Mouse (Mus musculus) ES-E14 (cell line): ENCODE data around the gene Dand5. TPM values are rescaled to one million over a fixed set of nuclear protein-coding genes. Genes with fewer than 3 reads are reported as not detected.
A peak's percentile ranks its signal among the peaks of the same experiment; 100 is the strongest.

Experiments
- DNase-seq: peaks from one replicate; pipeline ENCODE4 v3.0.0-alpha.2; 2013; ENCODE audit warnings: low read depth, low spot score
- H3K27ac ChIP-seq: 2 replicates; pipeline ENCODE4 v1.5.1; 2012; ENCODE audit warnings: low read depth, mild to moderate bottlenecking, low read length, moderate library complexity, mixed read lengths; ENCODE audit not compliant: poor library complexity, insufficient read depth, severe bottlenecking
- H3K36me3 ChIP-seq: 2 replicates; pipeline ENCODE4 v1.6.1; 2012; ENCODE audit warnings: mild to moderate bottlenecking, low read length, moderate library complexity, mixed read lengths; ENCODE audit not compliant: control insufficient read depth, poor library complexity, insufficient read depth, severe bottlenecking
- H3K4me1 ChIP-seq, 2 experiments: fragments of 150-350 bp in 1 of 2; sonication (generic) in 1 of 2; 2 replicates each; pipeline ENCODE4 v1.6.1; 2012; ENCODE audit warnings: low read length in 2 of 2, mild to moderate bottlenecking in 1 of 2, mixed read lengths in 1 of 2; ENCODE audit not compliant: control insufficient read depth in 2 of 2, insufficient read depth in 2 of 2, poor library complexity in 1 of 2
- H3K4me3 ChIP-seq, 2 experiments: fragments of 150-350 bp in 1 of 2; sonication (generic) in 1 of 2; 2 replicates each; pipeline ENCODE4 v1.5.1; 2012; ENCODE audit warnings: low read length in 2 of 2, low read depth in 1 of 2, mild to moderate bottlenecking in 1 of 2, mixed read lengths in 1 of 2; ENCODE audit not compliant: insufficient read depth in 1 of 2, poor library complexity in 1 of 2, severe bottlenecking in 1 of 2
- H3K9ac ChIP-seq: 2 replicates; pipeline ENCODE4 v1.6.1; 2012; ENCODE audit warnings: low read depth, mild to moderate bottlenecking, low read length, mixed read lengths; ENCODE audit not compliant: poor library complexity, insufficient read depth, severe bottlenecking
- H3K9me3 ChIP-seq: fragments of 150-350 bp; sonication (generic); 2 replicates; pipeline ENCODE4 v1.6.1; 2012; ENCODE audit warnings: low read depth, mild to moderate bottlenecking, low read length; ENCODE audit not compliant: control insufficient read depth, insufficient read depth
- CHD2 ChIP-seq: IDR thresholded peaks from 2 replicates; pipeline ENCODE4 v1.6.1; 2014; ENCODE audit warnings: mild to moderate bottlenecking, low read depth, low read length, inconsistent platforms
- HCFC1 ChIP-seq: IDR thresholded peaks from 2 replicates; pipeline ENCODE4 v1.6.1; 2012; ENCODE audit warnings: low read length, inconsistent platforms, borderline replicate concordance; ENCODE audit not compliant: insufficient read depth
- MAFK ChIP-seq: IDR thresholded peaks from 2 replicates; pipeline ENCODE4 v1.6.1; 2014; ENCODE audit warnings: mild to moderate bottlenecking, low read depth, low read length, inconsistent platforms; ENCODE audit not compliant: insufficient read depth
- ZC3H11A ChIP-seq: IDR thresholded peaks from 2 replicates; pipeline ENCODE4 v1.6.1; 2012; ENCODE audit warnings: low read depth, mild to moderate bottlenecking, inconsistent platforms, low read length, borderline replicate concordance
- ZNF384 ChIP-seq: IDR thresholded peaks from 2 replicates; pipeline ENCODE4 v1.6.1; 2012; ENCODE audit warnings: low read depth, low read length, inconsistent platforms
- in situ Hi-C, 2 experiments: fragments of 600-800 bp; cut with MboI; formaldehyde crosslinking; loops; one replicate each; pipeline ENCODE4 v1.15.1; 2025; ENCODE audit warnings: low sequenced_read_pairs in 2 of 2, inconsistent platforms in 1 of 2; ENCODE audit not compliant: unreplicated experiment in 2 of 2
- total RNA-seq: library from RNA; depleted of rRNA; stranded (reverse); fragments of 300-350 nt; gene quantifications from 2 replicates; pipeline ENCODE4 v1.2.3, GENCODE M21; 2012

Dand5 gene
- total RNA-seq, 1 experiment: 1.4 TPM

DNA sequence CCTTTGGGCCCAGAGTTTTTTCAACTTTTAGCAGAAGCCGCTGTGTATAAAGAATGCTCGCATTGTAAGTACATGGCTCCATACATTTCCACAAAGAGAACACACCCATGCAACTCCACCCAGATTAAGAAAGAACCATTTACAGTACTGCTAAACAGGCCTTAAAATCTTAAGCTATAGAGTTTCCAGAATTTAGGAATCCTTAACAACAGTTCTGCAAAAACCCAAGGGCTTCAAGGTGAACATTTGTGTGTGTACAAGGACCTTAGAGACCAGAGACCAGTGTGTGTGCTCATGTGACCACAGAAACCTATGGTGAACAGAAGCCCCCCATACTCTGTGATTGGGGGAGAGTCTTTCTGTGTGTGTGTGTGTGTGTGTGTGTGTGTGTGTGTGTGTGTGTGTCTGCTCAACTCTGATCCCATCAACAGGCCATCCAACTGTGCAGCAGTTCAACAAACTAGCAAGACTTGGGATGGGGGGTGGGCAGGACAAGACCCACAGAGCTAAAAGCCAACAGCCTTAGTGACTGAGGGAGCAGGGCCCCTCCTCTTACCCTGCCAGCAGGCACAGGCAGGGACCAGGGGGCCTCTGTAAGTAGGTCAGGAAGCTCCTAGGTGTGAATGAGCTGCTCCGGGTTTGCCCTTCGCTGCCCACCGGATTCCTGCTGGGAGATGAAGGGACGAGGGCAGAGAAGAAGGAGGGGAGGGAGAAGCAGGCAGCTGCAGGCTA is 41.5 kb downstream of the Dand5 start:
- no peaks in the 10 kb centered on the region for H3K36me3 ChIP-seq
- no peak overlapping the region for H3K9ac ChIP-seq
- H3K9me3 ChIP-seq: no peaks in the 10 kb centered on the region
- H3K4me3 ChIP-seq: no peak overlapping the region
- DNase-seq: no peak
- in situ Hi-C loops: no loop called here
- TF ChIP-seq ZC3H11A (no peak), ZNF384 (no peak), CHD2 (no peak), MAFK (no peak), HCFC1 (no peak)
- H3K27ac ChIP-seq: no peak overlapping the region
- H3K4me1 ChIP-seq: peaks cover 0 to 10% of the 10 kb centered on the region in 2 experiments; a peak in 3 of 4 replicates

DNA sequence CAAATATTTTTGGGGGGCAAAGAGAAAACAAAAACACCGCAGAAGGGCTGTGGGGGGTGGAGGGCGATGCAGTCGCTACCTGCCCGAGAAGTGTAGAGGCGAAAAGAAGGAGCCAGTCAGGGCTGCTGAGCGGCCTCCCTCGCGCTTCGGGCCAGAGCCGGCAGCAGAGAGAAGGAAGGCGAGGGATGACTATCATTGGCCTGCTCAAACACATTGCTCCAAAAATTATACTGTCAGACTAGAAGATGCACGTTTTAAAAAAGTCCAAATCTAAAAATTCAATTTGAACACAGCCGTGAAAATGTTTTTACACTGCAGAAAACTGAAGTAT is 42.4 kb downstream of the Dand5 start:
- no peak for DNase-seq
- Histone ChIP-seq H3K4me3 (no peak overlapping the region), H3K9me3 (no peaks in the 10 kb centered on the region), H3K9ac (no peak overlapping the region), H3K36me3 (no peaks in the 10 kb centered on the region), H3K27ac (no peak overlapping the region), H3K4me1 (peaks cover 2 to 10% of the 10 kb centered on the region in 2 experiments; a peak in 3 of 4 replicates)
- no peak for TF ChIP-seq ZC3H11A
- TF ChIP-seq ZNF384: no peak
- TF ChIP-seq CHD2: no peak
- TF ChIP-seq MAFK: no peak
- no peak for TF ChIP-seq HCFC1
- in situ Hi-C loops: no loop called here

- H3K36me3 ChIP-seq: no peaks in the 10 kb centered on the region
- no peaks in the 10 kb centered on the region for H3K9me3 ChIP-seq
- TF ChIP-seq ZC3H11A: no peak
- no peak for TF ChIP-seq MAFK
- TF ChIP-seq CHD2: no peak
- TF ChIP-seq HCFC1: no peak
- no peak for TF ChIP-seq ZNF384
- in situ Hi-C loops: loop anchor here in 1 of 2 experiments (10.0 kb wide), 1 partner anchor 75 kb away; the partner anchor contains the start of gene Lyl1
- no peak overlapping the region for H3K27ac ChIP-seq
- no peak overlapping the region for H3K9ac ChIP-seq
- no peak for DNase-seq
- H3K4me3 ChIP-seq: no peak overlapping the region
- peaks cover 2 to 10% of the 10 kb centered on the region in 2 experiments; a peak in 3 of 4 replicates for H3K4me1 ChIP-seq
These were observed 43.0 kb downstream of the Dand5 start for GRCm38 (mm10) chr8:84779519-84780224.

DNA sequence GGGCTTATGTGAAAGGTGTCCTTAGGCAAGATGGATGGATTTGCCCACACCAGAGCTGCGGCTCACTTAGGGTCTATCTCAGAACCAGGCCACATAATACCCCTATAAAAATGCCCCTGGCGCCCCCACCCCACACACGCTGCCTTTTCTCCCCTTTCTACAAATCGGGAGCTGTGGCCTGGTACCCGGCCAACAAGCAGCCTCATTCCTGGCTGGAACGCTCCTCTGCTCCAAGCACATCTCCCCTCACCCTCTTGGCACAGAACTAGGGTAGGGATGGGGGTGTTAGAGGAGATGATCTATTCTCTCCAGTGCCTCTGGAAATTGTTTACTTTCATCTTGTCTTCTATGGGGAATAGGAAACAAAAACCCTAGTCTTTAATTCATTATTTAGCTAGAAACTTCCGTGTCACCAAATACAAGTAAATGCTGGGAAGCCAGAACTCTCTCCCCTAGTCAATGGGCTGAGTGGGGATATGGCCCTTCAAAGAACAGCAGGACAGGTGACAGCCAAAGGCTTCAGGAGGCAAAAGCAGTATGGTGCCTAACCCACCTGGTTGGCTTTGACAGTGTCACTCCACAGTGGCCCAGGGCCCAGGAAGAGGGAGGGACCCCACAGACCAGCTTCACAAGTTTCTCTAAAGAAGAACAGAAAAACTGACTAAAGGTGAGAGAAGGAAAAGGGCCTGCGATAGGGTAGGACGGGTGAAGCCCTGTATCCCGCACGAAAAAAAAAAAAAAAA is 43.8 kb downstream of the Dand5 start:
- H3K9me3 ChIP-seq: no peaks in the 10 kb centered on the region
- H3K27ac ChIP-seq: no peak overlapping the region
- TF ChIP-seq ZNF384: peak; percentile 59; the same call in 1 of the 2 replicates
- TF ChIP-seq CHD2: no peak
- no peak for TF ChIP-seq HCFC1
- no peak for TF ChIP-seq MAFK
- peaks cover 2 to 8% of the 10 kb centered on the region in 2 experiments for H3K4me1 ChIP-seq
- in situ Hi-C loops: loop anchor here in 1 of 2 experiments (10.0 kb wide), 1 partner anchor 74 kb away; the partner anchor contains the start of gene Lyl1
- H3K4me3 ChIP-seq: no peak overlapping the region
- DNase-seq: no peak
- H3K9ac ChIP-seq: no peak overlapping the region
- H3K36me3 ChIP-seq: no peaks in the 10 kb centered on the region
